Mouse (Mus musculus): ENCODE measurements at regions not wholly inside any gene's neighbourhood (a gene's known extent, or its start where the extent isn't known, plus 50 kb on each side); places are given as distances from the start of the nearest gene placed in this dataset.

GRCm38 (mm10) chr17:4866026-4866896 lies 127.9 kb upstream of the Arid1b start:
- Histone ChIP-seq H3K36me3 (ENCODE audit: control insufficient read depth, insufficient read depth, low read length) (no peaks in the 10 kb centered on the region), H3K4me1 (ENCODE audit: control insufficient read depth, insufficient read depth, low read length) (peaks cover 16% of the 10 kb centered on the region), H3K9ac (ENCODE audit: low read depth, low read length) (peak overlapping the region; percentile 8; the same call in 1 of the 2 replicates), H3K27ac (ENCODE audit: low read length) (peak overlapping the region; percentile 69), H3K4me3 (ENCODE audit: low read depth, low read length) (no peak overlapping the region), H3K4me2 (ENCODE audit: low read length) (peak overlapping the region; percentile 42), H3K9me3 (replicated peaks; ENCODE audit: control insufficient read depth, low read length, poor library complexity, severe bottlenecking) (no peaks in the 10 kb centered on the region), H3K27me3 (ENCODE audit: control insufficient read depth, insufficient read depth, low read depth, low read length) (no peaks in the 10 kb centered on the region)
- peak; percentile 46 for ATAC-seq
- 26% methylated on average over 17 of the region's 17 CpGs for WGBS

GRCm38 (mm10) chr17:4867083-4867482 lies 127.0 kb upstream of the Arid1b start:
- H3K9me3 ChIP-seq (replicated peaks; ENCODE audit: control insufficient read depth, low read length, poor library complexity, severe bottlenecking), result no peaks in the 10 kb centered on the region
- ATAC-seq, result no peak
- no peak overlapping the region for H3K4me2 ChIP-seq (ENCODE audit: low read length)
- 95% methylated on average over 5 of the region's 5 CpGs for WGBS
- H3K4me1 ChIP-seq (ENCODE audit: control insufficient read depth, insufficient read depth, low read length), result peaks cover 16% of the 10 kb centered on the region
- H3K4me3 ChIP-seq (ENCODE audit: low read depth, low read length), result no peak overlapping the region
- no peak overlapping the region for H3K9ac ChIP-seq (ENCODE audit: low read depth, low read length)
- H3K36me3 ChIP-seq (ENCODE audit: control insufficient read depth, insufficient read depth, low read length), result no peaks in the 10 kb centered on the region
- no peaks in the 10 kb centered on the region for H3K27me3 ChIP-seq (ENCODE audit: control insufficient read depth, insufficient read depth, low read depth, low read length)
- H3K27ac ChIP-seq (ENCODE audit: low read length), result no peak overlapping the region

- 77% methylated on average over 9 of the region's 9 CpGs for WGBS
- no peaks in the 10 kb centered on the region for H3K36me3 ChIP-seq (ENCODE audit: control insufficient read depth, insufficient read depth, low read length)
- H3K27me3 ChIP-seq (ENCODE audit: control insufficient read depth, insufficient read depth, low read depth, low read length), result no peaks in the 10 kb centered on the region
- H3K27ac ChIP-seq (ENCODE audit: low read length), result no peak overlapping the region
- H3K4me2 ChIP-seq (ENCODE audit: low read length), result no peak overlapping the region
- peaks cover 16% of the 10 kb centered on the region for H3K4me1 ChIP-seq (ENCODE audit: control insufficient read depth, insufficient read depth, low read length)
- no peak overlapping the region for H3K4me3 ChIP-seq (ENCODE audit: low read depth, low read length)
- H3K9me3 ChIP-seq (replicated peaks; ENCODE audit: control insufficient read depth, low read length, poor library complexity, severe bottlenecking), result no peaks in the 10 kb centered on the region
- no peak overlapping the region for H3K9ac ChIP-seq (ENCODE audit: low read depth, low read length)
- no peak for ATAC-seq
Observed at GRCm38 (mm10) chr17:4867754-4868445, 126.2 kb upstream of the Arid1b start.

GRCm38 (mm10) chr17:4868446-4868825 lies 125.7 kb upstream of the Arid1b start:
- Histone ChIP-seq H3K4me3 (ENCODE audit: low read depth, low read length) (no peak overlapping the region), H3K36me3 (ENCODE audit: control insufficient read depth, insufficient read depth, low read length) (no peaks in the 10 kb centered on the region), H3K9me3 (replicated peaks; ENCODE audit: control insufficient read depth, low read length, poor library complexity, severe bottlenecking) (no peaks in the 10 kb centered on the region), H3K4me2 (ENCODE audit: low read length) (no peak overlapping the region), H3K4me1 (ENCODE audit: control insufficient read depth, insufficient read depth, low read length) (peaks cover 16% of the 10 kb centered on the region), H3K27ac (ENCODE audit: low read length) (no peak overlapping the region), H3K9ac (ENCODE audit: low read depth, low read length) (no peak overlapping the region), H3K27me3 (ENCODE audit: control insufficient read depth, insufficient read depth, low read depth, low read length) (no peaks in the 10 kb centered on the region)
- ATAC-seq, result no peak
- WGBS, result 96% methylated on average over 10 of the region's 10 CpGs

GRCm38 (mm10) chr17:4868861-4869260 lies 125.3 kb upstream of the Arid1b start:
- Histone ChIP-seq H3K4me2 (ENCODE audit: low read length) (no peak overlapping the region), H3K27ac (ENCODE audit: low read length) (no peak overlapping the region), H3K4me3 (ENCODE audit: low read depth, low read length) (no peak overlapping the region), H3K36me3 (ENCODE audit: control insufficient read depth, insufficient read depth, low read length) (no peaks in the 10 kb centered on the region), H3K9ac (ENCODE audit: low read depth, low read length) (no peak overlapping the region), H3K27me3 (ENCODE audit: control insufficient read depth, insufficient read depth, low read depth, low read length) (no peaks in the 10 kb centered on the region), H3K9me3 (replicated peaks; ENCODE audit: control insufficient read depth, low read length, poor library complexity, severe bottlenecking) (no peaks in the 10 kb centered on the region), H3K4me1 (ENCODE audit: control insufficient read depth, insufficient read depth, low read length) (peaks cover 16% of the 10 kb centered on the region)
- WGBS, result 92% methylated on average over 5 of the region's 5 CpGs
- no peak for ATAC-seq

- H3K4me2 ChIP-seq (ENCODE audit: low read length), result no peak overlapping the region
- H3K36me3 ChIP-seq (ENCODE audit: control insufficient read depth, insufficient read depth, low read length), result no peaks in the 10 kb centered on the region
- no peaks in the 10 kb centered on the region for H3K27me3 ChIP-seq (ENCODE audit: control insufficient read depth, insufficient read depth, low read depth, low read length)
- no peak overlapping the region for H3K4me3 ChIP-seq (ENCODE audit: low read depth, low read length)
- 48% methylated on average over 2 of the region's 2 CpGs for WGBS
- no peaks in the 10 kb centered on the region for H3K9me3 ChIP-seq (replicated peaks; ENCODE audit: control insufficient read depth, low read length, poor library complexity, severe bottlenecking)
- no peak overlapping the region for H3K9ac ChIP-seq (ENCODE audit: low read depth, low read length)
- no peak overlapping the region for H3K27ac ChIP-seq (ENCODE audit: low read length)
- no peak for ATAC-seq
- peaks cover 3% of the 10 kb centered on the region for H3K4me1 ChIP-seq (ENCODE audit: control insufficient read depth, insufficient read depth, low read length)
Observed at GRCm38 (mm10) chr17:4871267-4871666, 122.9 kb upstream of the Arid1b start.

DNA sequence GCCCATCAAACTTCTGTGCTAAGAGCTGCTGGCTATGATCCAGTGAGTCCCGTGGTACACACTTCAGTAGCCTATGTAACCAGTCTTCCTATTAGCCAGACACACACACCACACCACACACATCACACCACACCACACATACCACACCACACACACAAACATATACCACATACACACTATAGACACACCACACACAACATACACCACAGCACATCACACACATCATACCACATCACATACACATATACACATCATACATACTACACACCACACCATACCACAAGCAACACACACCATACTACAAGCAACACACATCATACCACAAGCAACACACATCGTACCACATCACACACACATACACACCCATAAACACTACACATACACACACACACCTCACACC lies 119.7 kb upstream of the Arid1b start:
- Histone ChIP-seq H3K4me3 (ENCODE audit: low read depth, low read length) (no peak overlapping the region), H3K4me1 (ENCODE audit: control insufficient read depth, insufficient read depth, low read length) (no peaks in the 10 kb centered on the region), H3K27me3 (ENCODE audit: control insufficient read depth, insufficient read depth, low read depth, low read length) (no peaks in the 10 kb centered on the region), H3K4me2 (ENCODE audit: low read length) (no peak overlapping the region), H3K36me3 (ENCODE audit: control insufficient read depth, insufficient read depth, low read length) (no peaks in the 10 kb centered on the region), H3K9ac (ENCODE audit: low read depth, low read length) (no peak overlapping the region), H3K9me3 (replicated peaks; ENCODE audit: control insufficient read depth, low read length, poor library complexity, severe bottlenecking) (no peaks in the 10 kb centered on the region), H3K27ac (ENCODE audit: low read length) (no peak overlapping the region)
- WGBS, result 88% methylated on average over 2 of the region's 2 CpGs
- ATAC-seq, result no peak

- H3K9me3 ChIP-seq (replicated peaks; ENCODE audit: control insufficient read depth, low read length, poor library complexity, severe bottlenecking), result no peaks in the 10 kb centered on the region
- H3K9ac ChIP-seq (ENCODE audit: low read depth, low read length), result no peak overlapping the region
- 86% methylated on average over 10 of the region's 10 CpGs for WGBS
- no peaks in the 10 kb centered on the region for H3K27me3 ChIP-seq (ENCODE audit: control insufficient read depth, insufficient read depth, low read depth, low read length)
- no peak overlapping the region for H3K4me3 ChIP-seq (ENCODE audit: low read depth, low read length)
- no peak for ATAC-seq
- H3K4me1 ChIP-seq (ENCODE audit: control insufficient read depth, insufficient read depth, low read length), result no peaks in the 10 kb centered on the region
- no peaks in the 10 kb centered on the region for H3K36me3 ChIP-seq (ENCODE audit: control insufficient read depth, insufficient read depth, low read length)
- no peak overlapping the region for H3K4me2 ChIP-seq (ENCODE audit: low read length)
- H3K27ac ChIP-seq (ENCODE audit: low read length), result no peak overlapping the region
Observed at GRCm38 (mm10) chr17:4875086-4876046, 118.8 kb upstream of the Arid1b start.
